Mouse (Mus musculus): Measurements from ENCODE around the gene Mast4.

The Mast4 gene

DNA sequence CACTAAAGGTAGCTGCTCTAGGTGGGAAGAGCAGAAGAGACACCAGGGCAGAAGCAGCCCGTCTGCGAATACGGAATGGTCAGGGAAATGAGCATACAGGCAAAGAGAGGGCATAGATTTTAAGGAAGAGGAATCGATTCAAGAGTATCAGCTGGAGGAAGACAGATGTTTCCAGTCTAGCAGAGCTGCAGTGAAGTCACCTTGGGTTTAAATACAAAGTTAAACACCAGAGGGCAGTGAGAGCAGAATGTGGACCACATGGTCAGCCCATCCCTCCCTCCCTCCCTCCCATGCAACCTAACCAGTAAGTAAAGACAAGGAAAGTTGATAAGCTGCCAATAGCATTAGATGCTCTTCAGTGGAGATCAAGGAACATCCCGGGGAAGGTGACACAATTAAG lies 138.0 kb downstream of the Mast4 start:
- no peak for DNase-seq (ENCODE audit: low spot score in 2 of 2)

DNA sequence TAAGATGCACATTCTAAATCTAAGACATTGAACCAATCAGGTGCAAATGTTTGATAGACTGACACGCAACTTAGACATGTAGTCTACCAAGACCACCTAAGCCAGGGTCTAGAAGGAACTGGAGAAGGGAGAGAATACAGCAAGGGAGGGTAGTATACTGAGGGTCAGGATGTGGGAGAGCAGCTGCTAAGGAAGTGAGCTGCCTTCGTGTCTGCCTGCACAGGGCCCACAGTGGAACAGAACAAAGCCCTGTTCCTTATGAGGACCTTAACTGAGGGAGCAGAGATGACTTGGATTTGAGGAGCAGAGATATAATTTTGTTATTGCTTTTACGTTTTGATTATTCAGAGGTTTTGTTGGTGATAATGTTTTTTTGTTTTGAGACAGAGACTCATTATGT lies 138.4 kb downstream of the Mast4 start:
- DNase-seq (ENCODE audit: low spot score in 2 of 2): no peak

DNA sequence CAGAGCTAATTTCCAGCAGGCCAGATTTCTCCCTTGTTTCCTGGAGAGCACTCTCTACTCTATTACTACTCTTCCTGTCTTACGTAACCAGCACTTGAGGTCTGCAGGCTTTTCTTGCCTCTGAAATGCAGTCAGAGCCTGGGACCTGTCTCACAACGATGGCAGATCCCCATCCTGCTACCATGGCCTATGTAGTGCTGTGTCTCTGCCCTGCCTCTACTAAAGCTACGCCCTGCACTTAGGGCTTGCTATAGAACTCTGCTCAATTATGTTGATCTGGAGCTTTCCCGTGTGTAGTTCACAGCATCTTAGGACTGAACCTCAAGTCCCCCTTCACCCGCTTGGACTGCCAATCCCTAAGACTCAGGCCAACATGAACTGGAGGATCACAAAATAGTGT lies 150.7 kb downstream of the Mast4 start:
- DNase-seq (ENCODE audit: low spot score in 2 of 2): no peak

DNA sequence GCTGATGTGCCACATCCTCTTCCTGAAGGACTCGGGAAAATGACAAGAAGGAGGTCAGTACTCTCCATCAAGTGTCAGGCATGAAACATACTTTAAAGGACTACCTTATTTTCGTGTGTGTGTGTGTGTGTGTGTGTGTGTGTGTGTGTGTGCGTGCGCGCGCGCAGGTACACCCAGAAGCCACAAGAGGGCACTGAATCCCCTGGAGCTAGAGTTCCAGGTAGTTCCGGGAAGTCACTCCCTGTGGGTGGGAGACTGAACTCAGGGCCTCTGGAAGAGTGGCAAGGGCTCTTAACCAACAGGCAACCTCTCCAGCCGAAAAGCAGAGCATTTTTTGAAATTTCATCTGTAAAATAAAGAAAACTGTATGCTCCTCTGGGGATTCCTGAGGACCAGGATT lies 152.5 kb downstream of the Mast4 start:
- DNase-seq (ENCODE audit: low spot score in 2 of 2): no peak

DNA sequence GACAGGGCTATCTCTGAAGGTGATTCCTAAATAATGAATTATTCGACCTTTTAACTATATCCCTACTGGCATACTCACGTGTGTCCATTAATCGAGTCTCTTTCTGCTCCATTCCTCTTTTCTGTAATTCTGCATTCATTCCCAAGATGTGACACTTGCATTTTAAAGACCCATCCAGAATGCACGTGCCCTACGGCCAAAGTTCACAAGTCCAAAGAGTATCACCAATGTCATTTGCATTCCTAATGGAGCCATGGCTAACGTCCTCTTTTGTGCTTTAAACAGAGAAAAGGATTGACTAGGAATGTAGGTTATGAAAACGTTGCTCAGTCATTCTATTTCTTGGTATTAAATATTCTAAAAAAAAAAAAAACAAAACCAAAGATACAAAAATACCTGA lies 157.4 kb downstream of the Mast4 start:
- DNase-seq (ENCODE audit: low spot score in 2 of 2): no peak

DNA sequence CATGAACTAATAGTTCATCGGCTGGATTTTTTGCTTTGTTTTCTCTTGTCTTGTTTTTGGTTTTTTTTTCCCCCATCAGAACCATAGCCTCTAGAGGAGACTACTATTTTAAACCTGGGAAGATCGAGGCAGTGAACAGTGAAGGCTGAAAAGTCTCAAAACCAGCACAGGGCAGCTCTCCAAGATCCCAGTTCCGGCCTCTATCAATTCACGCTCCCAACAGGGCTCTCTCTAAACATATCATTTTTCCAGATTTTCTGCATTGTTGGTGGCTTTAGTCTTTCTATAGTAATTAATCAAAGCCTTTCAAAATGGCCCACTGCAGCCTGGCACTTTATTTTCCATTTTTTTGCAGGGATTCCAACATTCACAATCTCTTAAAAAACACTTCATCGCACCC lies 159.9 kb downstream of the Mast4 start:
- no peak for DNase-seq (ENCODE audit: low spot score in 2 of 2)

DNA sequence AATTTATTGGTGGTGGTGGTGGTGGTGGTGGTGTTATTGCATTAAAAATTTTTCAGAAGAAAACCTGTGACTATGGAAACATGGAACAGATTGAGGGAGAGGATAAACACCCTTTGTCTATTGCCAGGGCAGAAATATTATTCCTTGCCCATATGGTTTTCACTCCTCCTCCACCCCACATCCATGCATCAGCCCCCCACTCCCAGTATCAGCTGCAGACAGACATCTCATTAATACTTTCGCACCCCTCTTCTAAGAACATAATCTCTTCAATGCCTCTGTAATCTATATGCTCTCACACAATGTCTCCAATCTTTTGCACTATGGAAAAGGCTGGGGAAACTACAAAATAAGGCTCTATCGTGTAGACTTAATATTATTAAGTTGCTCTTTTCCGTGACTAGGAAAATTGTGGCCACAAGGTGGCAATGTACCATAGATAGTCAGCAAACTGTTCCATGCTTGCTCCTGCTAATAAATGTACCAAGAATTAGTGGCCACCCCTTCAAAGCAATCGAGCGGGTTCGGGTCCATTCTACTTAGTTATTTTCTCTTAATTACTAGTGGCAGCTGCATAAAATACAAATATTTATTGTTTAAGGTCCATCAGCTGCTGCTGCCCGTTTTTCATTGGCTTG lies 160.6 kb downstream of the Mast4 start:
- peak in 1 of 2 experiments; percentile 20 for DNase-seq (ENCODE audit: low spot score in 2 of 2)

DNA sequence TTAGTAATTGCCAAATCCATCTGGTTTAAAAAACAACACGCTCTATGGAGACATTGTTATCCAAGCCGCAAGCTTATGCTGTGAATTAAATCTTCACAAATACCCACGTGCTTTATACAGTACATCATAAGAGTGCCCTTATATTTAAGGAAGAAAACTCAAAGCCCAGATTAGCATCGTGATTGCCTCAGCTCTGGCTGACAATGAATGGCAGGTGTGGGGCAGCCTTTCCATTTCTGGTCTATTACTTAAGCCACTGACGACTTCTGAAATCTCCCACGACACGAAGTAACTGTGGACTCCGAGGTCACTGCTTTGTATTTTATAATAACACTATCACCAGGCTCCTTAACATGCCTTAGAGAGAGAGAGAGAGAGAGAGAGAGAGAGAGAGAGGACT lies 182.4 kb downstream of the Mast4 start:
- no peak for DNase-seq (ENCODE audit: low spot score in 2 of 2)

DNA sequence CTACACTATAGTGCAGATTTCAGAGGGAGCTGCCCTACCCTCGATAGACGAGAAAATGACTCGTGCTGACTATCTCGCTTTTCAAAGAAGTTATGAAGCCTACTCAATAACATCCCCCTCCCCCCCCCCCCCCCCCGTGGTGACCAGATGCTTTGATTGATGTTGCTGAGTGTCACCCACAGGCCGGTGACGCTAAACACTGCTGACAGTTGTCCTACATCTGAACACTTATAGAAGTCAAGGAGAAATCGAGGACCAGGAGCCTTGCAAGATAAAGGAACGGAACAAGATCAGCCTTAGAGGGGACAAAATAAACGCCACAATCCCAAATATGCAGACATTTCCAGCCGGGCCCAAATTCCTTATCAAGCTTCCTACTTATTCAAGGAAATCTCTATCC lies 183.1 kb downstream of the Mast4 start:
- no peak for DNase-seq (ENCODE audit: low spot score in 2 of 2)

DNA sequence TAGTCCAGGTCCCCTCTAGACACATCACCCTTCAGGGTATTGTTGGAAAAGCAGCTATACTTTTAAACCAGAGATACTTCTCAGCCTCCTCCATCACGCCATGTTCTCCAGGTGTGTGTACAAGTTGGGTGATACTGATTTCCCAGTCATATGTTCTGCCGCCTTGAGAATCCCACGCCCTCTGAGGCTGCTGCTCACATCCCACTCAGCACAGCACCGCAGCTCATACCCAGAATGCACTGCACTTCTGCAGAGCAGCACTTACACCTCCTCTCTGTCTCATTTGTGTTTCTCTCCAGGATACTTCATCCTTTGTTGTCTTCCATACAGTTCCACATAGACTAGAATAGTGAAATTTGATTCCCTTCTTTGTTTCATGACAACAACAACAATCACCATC lies 183.6 kb downstream of the Mast4 start:
- DNase-seq (ENCODE audit: low spot score in 2 of 2): no peak

DNA sequence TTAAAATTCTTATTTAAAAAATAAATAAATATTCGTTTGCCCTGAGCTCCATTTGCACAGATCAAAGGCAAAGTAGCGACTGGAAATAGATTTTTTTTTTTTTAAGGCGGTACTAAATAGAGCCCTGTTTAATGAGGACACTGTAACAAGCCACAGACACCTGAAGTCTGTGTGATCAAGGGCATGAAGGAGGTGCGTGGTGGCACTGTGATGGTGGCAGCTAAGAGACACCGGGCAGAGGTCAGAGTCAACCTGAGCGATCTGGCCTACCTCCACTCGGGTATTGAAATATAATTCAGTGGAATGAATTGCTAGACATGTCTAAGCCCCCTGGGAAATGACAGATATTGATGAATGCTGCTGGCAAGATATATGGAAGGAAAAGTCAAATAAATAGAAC lies 184.9 kb downstream of the Mast4 start:
- no peak for DNase-seq (ENCODE audit: low spot score in 2 of 2)

DNA sequence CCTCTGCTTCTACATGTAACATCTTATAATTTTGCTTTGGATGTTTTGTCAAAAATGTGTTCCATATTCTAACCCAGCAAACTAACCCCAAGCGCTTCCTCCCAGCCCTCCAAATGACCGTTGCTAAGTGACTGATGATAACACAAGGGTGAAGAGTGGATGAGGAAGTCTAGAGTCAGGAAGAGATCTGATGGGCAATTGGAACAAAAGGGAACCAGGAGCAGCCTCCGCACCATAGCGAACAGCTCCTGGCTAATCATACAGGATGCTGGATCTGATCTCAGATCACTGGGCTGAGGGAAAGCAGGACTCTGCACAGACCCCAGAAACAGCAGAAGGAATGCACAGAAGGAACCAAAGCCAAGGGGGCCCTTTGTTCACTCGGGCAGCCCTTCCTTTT lies 190.0 kb downstream of the Mast4 start:
- no peak for DNase-seq (ENCODE audit: low spot score in 2 of 2)

DNA sequence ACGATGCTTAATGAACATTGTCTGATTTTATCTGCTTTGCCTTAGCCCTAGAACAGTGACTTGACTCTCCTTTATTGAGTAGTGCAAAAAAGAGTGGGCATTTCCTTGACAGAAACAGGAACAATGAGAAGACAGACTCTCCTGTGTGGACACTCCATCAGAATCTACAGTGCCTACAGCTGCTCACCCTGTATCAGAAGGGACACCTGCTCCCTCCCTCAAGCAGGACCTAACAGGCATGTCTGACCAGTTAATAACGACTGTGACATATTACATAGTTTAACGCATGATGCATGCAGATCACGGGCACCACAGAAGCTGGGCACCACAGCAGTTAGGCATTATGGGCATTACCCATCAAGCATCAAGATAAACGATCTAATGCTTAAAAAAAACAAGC lies 193.0 kb downstream of the Mast4 start:
- no peak for DNase-seq (ENCODE audit: low spot score in 2 of 2)

DNA sequence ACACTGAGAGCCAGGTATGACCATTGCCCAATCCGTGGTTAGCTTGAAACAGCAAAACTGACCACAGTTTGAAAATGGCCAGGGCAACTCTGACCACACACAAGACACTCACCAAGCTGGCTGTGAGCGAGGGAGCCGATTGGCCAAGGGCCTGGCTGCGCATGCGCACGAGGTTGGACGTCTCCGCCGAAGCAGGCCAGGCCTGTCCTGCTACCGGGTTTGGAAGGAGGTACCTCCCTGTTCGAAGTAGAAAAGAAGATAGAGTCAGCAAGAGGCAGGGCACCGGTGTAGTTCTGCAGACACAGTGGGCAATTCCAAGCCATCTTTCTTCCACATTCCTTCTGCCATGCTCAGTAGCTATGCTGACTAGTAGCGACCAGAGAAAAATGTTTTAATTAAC lies 194.2 kb downstream of the Mast4 start:
- DNase-seq (ENCODE audit: low spot score in 2 of 2): no peak

DNA sequence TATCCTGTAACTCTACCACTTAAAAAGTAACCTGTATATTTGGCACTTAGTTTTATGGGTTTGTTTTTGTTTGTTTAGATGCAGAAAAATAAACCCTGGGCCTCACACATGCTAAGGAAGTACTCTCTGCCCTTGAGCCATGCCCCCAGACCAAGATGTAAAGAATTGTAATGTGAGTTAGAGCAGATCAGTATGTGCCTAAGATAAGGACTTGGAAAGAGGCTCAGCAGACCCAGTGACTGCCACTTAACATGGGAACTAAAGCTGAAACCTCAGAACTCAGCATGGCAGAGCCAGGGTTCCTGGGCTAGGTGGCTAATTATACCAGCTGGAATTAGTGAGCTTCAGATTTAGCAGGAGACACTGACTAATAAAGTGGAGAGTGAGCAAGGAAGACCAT lies 196.0 kb downstream of the Mast4 start:
- no peak for DNase-seq (ENCODE audit: low spot score in 2 of 2)

DNA sequence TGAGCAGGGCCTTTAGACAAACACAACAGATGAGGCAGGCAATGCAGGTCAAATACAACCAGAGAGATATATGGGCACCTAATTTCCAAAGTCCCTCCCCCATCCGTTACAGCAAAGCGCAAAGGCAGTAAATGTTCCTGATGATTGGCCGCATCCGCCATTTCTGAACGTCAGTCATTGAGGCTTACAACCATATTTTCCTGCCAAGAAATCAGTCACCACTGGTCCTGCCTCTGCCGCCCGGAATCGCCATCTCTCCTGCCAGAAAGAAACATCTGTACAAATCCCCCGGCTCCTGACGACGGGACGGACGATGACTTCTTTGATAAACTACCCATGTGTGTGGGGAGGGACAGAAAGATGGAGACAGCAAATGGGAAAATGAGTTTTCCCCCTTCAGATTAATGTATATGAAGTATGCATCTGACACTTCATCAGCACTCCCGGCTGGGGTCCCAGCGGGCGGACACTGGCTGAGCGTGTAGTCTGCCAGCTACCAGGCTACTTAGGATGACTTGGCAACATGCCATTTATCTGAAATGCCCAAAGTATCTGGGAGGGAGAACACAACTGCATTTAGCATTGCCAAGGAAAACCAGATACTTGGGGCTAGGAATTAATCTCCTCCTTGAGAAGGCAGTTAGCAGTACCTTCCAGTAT lies 198.9 kb downstream of the Mast4 start:
- no peak for DNase-seq (ENCODE audit: low spot score in 2 of 2)

DNA sequence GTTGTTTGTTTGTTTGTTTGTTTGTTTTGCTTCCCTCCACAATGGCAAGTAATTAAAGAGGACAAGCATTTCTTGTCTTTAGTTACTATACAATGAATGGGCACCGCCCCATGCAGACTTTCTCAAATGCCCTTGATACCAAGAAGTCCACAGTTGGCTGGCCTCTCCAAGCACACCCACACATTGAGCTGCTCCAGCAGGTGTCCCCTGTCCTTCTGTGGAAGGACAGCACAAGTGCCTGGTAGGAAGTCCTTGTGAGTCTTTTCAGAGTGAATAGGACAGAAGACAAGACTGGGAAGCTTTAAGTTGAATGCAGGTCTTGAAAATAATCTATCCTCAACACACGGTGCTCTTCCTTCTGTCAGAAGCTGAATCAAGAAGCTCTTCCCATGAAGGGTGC lies 202.5 kb downstream of the Mast4 start:
- DNase-seq (ENCODE audit: low spot score in 2 of 2): no peak

DNA sequence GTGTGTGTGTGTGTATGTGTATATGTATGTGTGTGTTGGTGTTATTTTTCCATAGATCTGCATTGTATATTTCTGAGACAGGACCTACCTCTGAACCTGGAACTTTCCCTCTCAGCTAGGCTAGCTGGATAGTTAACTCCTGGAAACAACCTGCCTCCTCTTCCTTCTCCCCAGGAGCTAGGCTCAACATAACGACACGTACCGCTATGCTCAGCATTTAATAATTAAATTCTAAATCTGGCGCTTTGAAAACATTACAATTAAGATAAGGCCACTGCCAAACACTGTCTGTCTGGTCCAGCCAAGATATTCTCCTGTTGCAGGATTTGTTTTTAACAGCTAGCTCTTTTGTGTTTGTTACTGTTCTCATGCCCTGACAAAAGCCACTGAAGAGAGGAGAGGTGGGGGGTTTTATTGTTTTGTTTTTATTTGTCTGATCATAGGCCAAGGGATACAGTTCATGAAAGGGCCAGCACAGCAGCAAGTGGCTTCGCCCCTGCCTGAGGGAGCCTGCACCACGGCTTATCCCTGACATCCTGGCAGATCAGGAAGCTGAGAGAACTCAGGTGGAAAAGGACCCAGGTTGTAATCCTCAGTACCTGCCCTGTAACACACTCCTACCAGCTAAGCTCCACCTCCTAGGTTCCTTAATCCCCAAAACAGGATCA lies 205.0 kb downstream of the Mast4 start:
- no peak for DNase-seq (ENCODE audit: low spot score in 2 of 2)

DNA sequence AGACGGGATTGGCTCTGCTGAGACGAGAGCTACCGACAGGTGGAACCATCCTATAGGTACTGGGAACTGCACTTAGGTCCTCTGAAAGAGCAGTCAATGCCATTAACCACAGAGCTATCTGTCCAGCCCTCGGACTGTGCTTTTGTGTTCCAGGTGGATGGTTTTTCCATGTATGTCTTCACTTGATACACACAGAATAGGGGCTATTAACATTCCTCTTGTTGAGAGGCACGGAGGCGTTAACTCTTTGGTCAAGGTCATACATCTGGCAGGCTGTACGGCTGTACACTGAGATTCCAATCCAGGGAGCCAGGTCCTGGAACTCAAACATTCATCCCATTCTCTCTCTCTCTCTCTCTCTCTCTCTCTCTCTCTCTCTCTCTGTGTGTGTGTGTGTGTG lies 205.6 kb downstream of the Mast4 start:
- no peak for DNase-seq (ENCODE audit: low spot score in 2 of 2)

DNA sequence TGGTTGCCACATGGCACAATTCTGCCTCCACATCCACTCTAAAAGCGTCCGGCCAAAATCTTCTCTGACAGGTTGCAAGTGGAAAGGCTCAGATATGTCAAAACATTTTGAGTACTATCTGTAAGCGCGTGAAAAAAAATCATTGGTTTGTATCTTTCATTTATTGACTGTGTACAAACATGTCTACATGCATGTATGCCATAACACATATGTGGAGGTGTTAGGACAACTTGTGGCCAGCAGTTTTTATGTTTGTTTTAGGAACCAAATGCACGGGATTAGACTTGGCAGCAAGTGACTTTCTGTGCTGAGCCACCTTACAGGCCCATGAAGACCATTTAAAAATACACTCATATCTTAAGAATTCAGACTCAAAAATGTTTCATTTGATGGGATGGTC lies 206.7 kb downstream of the Mast4 start:
- DNase-seq (ENCODE audit: low spot score in 2 of 2): no peak

DNA sequence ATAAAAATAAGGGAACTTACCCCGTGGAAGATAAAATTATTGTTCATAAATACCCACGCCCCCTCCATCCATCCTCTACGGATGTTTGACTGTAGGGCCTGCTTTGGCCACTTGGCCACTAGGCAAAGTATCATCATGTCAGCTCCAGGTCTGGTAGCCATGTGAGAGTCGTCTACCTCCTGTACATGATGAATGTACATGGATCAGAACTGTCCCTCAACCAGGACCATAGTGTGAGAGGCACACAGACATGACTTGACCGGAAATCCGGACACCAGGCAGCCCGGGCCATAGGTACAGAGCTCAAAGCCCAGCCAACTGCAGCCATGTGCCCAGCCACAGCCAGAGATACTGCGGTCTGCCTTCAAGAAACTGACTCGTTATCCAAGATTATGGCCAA lies 210.6 kb downstream of the Mast4 start:
- no peak for DNase-seq (ENCODE audit: low spot score in 2 of 2)

DNA sequence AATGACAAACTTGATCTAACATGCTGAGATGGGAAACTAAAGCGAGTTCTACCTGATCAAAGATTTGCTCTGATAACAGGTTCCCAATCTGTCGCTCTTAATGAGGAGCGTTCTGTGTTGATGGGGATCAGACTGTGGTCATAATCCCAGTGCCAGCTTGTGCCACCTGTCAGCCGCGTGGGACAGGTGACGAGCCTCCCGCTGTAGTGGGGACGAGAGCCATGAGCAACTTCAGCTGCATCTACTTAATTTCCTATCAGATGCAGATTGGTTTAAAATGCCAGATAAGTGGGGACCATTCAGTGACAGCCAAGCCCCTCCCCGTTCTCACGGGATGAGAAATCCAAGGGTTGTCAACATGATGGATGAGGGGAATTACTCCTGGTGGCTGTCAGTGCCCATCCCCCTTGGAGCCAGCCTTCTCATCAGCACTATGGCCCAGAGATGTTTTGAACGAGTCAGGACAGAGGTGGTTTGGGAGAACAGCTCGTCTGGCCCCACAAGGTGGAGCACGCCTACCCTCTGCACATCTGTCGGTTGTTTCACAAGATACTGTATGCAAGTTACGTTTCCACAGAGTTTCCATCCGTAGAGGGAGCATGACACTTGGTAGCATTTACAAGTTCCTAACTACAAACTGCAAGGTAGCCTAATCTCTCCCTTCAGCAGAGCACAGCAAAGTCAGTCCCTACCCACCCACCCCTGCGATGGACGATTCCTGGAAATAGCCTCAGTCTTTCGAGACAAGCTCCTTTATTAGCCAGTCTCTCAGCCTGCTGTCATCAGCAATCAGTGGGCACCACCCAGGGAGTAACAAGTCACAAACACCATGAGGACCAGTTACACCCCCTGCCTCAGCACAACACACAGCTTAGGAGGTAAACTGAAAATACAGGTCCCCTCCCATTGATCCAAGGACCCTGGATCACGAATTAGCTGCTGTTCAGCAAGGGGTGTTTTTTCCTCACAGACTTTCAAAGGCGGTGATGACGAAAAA lies 212.2 kb downstream of the Mast4 start:
- DNase-seq (ENCODE audit: low spot score in 2 of 2): no peak
